Mouse (Mus musculus) left cerebral cortex, adult 8-10 months (tissue): ENCODE measurements at regions not wholly inside any gene's neighbourhood (a gene's known extent, or its start where the extent isn't known, plus 50 kb on each side); places are given as distances from the start of the nearest gene placed in this dataset.

Experiments used
- DNase-seq, 2 experiments: peaks; one replicate each; pipeline ENCODE4 v3.0.0; 2022; ENCODE audit warnings: low spot score in 2 of 2

- DNase-seq = no peak
Measured at GRCm38 (mm10) chr12:55926974-55927321, 90.8 kb downstream of the Brms1l start.

- DNase-seq = no peak
Measured at GRCm38 (mm10) chr12:55926276-55926973, 90.3 kb downstream of the Brms1l start.
